Mouse (Mus musculus): ENCODE data around the gene Dyrk1b. TPM values are rescaled to one million over a fixed set of nuclear protein-coding genes. Genes with fewer than 3 reads are reported as not detected.

The Dyrk1b gene
- polyA plus RNA-seq (2017; shearing (Covaris generic)), result 14.0 TPM

DNA sequence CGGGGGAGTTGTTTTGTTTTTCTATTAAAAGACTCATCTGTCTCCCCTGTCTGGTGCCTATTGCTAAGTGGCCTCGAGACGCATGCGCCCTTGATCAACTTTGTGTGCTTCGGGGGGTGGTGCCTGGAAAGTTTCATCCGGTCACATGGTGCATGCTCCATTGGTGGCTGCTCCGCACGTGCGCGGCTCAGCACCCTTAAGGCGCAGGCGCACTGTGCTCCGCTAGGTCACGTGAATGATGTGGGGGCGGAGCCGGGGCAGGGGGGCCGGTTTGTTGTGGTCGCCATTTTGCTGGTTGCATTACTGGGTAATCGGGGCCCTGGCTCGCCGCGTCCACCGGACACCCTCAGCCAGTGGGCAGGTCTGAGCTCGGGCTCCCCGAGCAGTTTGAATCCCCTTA lies at the start of gene Dyrk1b:
Gene Dyrk1b (plus strand): TSS at position 242 of the 400 bp plus-strand sequence.

GRCm38 (mm10) chr7:28169489-28170422 lies 9.5 kb upstream of the Dyrk1b start, which contains the start of gene Fbl:
Fbl (plus strand) TSS chr7:28169710.

Other genes with a start within 250 kb of the Dyrk1b start
- gene Zfp780b, start 200.3 kb upstream of the Dyrk1b start, polyA plus RNA-seq (2017; shearing (Covaris generic)), result 11.0 TPM
- gene Zfp850, start 165.4 kb upstream of the Dyrk1b start, polyA plus RNA-seq (2017; shearing (Covaris generic)), result 5.6 TPM
- gene Psmc4, start 129.4 kb upstream of the Dyrk1b start, polyA plus RNA-seq (2017; shearing (Covaris generic)), result 208 TPM
- 0.04 TPM for gene Fcgbp, start 108.2 kb upstream of the Dyrk1b start, polyA plus RNA-seq (2017; shearing (Covaris generic))
- not detected for gene 9530053A07Rik, start 50.0 kb upstream of the Dyrk1b start, polyA plus RNA-seq (2017; shearing (Covaris generic))
- gene Fbl, start 9.8 kb upstream of the Dyrk1b start, polyA plus RNA-seq (2017; shearing (Covaris generic)), result 174 TPM
- 15.0 TPM for gene Eid2, start 88.4 kb downstream of the Dyrk1b start, polyA plus RNA-seq (2017; shearing (Covaris generic))
- gene Eid2b, start 98.3 kb downstream of the Dyrk1b start, polyA plus RNA-seq (2017; shearing (Covaris generic)), result 6.3 TPM
- gene Selenov, start 111.7 kb downstream of the Dyrk1b start, polyA plus RNA-seq (2017; shearing (Covaris generic)), result not detected
- not detected for gene Dll3, start 122.8 kb downstream of the Dyrk1b start, polyA plus RNA-seq (2017; shearing (Covaris generic))
- 82.7 TPM for gene Timm50, start 132.6 kb downstream of the Dyrk1b start, polyA plus RNA-seq (2017; shearing (Covaris generic))
- gene Supt5, start 159.3 kb downstream of the Dyrk1b start, polyA plus RNA-seq (2017; shearing (Covaris generic)), result 193 TPM
- 768 TPM for gene Rps16, start 171.2 kb downstream of the Dyrk1b start, polyA plus RNA-seq (2017; shearing (Covaris generic))
- gene Plekhg2, start 193.1 kb downstream of the Dyrk1b start, polyA plus RNA-seq (2017; shearing (Covaris generic)), result 85.7 TPM
- gene Zfp36, start 200.8 kb downstream of the Dyrk1b start, polyA plus RNA-seq (2017; shearing (Covaris generic)), result 259 TPM
- 28.5 TPM for gene Med29, start 213.2 kb downstream of the Dyrk1b start, polyA plus RNA-seq (2017; shearing (Covaris generic))
- gene Paf1, start 213.5 kb downstream of the Dyrk1b start, polyA plus RNA-seq (2017; shearing (Covaris generic)), result 100 TPM